Mouse (Mus musculus) testis, adult 2 months (tissue): ENCODE data around the gene Olfr1019. TPM values are rescaled to one million over a fixed set of nuclear protein-coding genes. Genes with fewer than 3 reads are reported as not detected.

ENCODE experiments used
- H3K27ac ChIP-seq: fragments of 200-500 bp; 2 replicates; pipeline ENCODE4 v1.5.1; 2012; ENCODE audit warnings: low read depth, low read length; ENCODE audit not compliant: control insufficient read depth, insufficient read depth
- H3K27me3 ChIP-seq: fragments of 200-500 bp; 2 replicates; pipeline ENCODE4 v1.6.1; 2012; ENCODE audit warnings: mild to moderate bottlenecking, low read length, moderate library complexity; ENCODE audit not compliant: control insufficient read depth, insufficient read depth
- H3K36me3 ChIP-seq: fragments of 200-500 bp; 2 replicates; pipeline ENCODE4 v1.6.1; 2012; ENCODE audit warnings: mild to moderate bottlenecking, low read length; ENCODE audit not compliant: control insufficient read depth, insufficient read depth
- H3K4me1 ChIP-seq: fragments of 200-500 bp; 2 replicates; pipeline ENCODE4 v1.6.1; 2012; ENCODE audit warnings: low read length; ENCODE audit not compliant: control insufficient read depth, insufficient read depth
- H3K4me3 ChIP-seq: fragments of 200-500 bp; 2 replicates; pipeline ENCODE4 v1.5.1; 2012; ENCODE audit warnings: low read depth, mild to moderate bottlenecking, low read length, moderate library complexity, mixed read lengths; ENCODE audit not compliant: control insufficient read depth
- CTCF ChIP-seq: fragments of 200-500 bp; IDR thresholded peaks from 2 replicates; pipeline ENCODE4 v1.5.1; 2012; ENCODE audit warnings: low read depth, mild to moderate bottlenecking, inconsistent platforms, low read length, moderate library complexity; ENCODE audit not compliant: control insufficient read depth, insufficient read depth, insufficient replicate concordance
- POLR2A ChIP-seq: fragments of 200-500 bp; IDR thresholded peaks from 2 replicates; pipeline ENCODE4 v1.6.1; 2012; ENCODE audit warnings: low read depth, mild to moderate bottlenecking, inconsistent platforms, low read length, moderate library complexity; ENCODE audit not compliant: control insufficient read depth
- polyA plus RNA-seq: library from polyadenylated mRNA; depleted of rRNA; stranded (reverse); fragments of >200 nt; gene quantifications from 2 replicates; pipeline ENCODE4 v1.2.3, GENCODE M21; 2012; rRNA removed

Gene Olfr1019
- not detected in 2 replicates for polyA plus RNA-seq

DNA sequence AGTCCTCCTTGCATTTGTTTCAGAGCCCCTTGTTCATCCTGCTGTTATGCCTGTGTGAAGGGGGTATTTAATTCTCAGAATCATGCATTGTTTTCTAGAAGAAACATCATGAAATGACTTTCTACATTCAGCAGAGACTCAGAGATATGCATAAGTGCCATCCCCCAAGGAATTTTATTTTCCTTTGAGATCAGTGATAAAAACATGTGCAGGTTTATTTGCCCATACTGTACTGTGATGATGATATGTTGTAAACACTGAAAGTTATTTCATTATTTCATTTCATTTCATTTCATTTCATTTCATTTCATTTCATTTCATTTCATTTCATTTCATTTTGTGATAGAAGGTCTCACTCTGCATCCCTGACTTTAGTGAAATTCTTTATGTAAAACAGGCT, at the start of gene Olfr1019:
Olfr1019 (minus strand) TSS at position 101 of the 400 bp plus-strand sequence.
- Histone ChIP-seq H3K36me3 (no peaks in the 10 kb centered on the region), H3K27ac (no peak within 1 kb of the TSS), H3K4me3 (no peak within 1 kb of the TSS), H3K27me3 (no peaks in the 10 kb centered on the region), H3K4me1 (no peaks in the 10 kb centered on the region)
- TF ChIP-seq CTCF (no peak), POLR2A (no peak)

DNA sequence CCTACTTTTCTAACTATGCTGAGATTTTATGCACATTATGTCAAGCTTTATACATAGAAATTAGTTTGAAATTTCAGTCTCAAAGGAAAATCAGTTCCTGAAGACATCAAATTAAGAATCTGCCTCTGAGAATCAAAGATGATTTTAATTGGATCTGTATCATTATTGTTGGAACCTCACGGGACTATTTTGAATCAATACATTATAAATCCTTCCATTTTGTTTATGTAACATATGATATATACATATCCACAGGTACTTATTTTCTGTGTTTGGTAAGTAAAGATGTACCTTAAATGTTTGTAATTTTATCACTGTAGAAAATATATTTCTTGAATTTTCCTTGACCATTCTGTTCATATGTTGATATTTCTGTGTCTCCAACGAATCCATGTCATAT, 40.1 kb upstream of the Olfr1019 start, which contains the start of gene Olfr1023:
Olfr1023 (plus strand) TSS at position 301 of the 400 bp plus-strand sequence.
- no peak for TF ChIP-seq CTCF
- TF ChIP-seq POLR2A = no peak
- Histone ChIP-seq H3K36me3 (no peaks in the 10 kb centered on the region), H3K4me1 (no peaks in the 10 kb centered on the region), H3K27ac (no peak within 1 kb of the TSS), H3K4me3 (no peak within 1 kb of the TSS), H3K27me3 (no peaks in the 10 kb centered on the region)

DNA sequence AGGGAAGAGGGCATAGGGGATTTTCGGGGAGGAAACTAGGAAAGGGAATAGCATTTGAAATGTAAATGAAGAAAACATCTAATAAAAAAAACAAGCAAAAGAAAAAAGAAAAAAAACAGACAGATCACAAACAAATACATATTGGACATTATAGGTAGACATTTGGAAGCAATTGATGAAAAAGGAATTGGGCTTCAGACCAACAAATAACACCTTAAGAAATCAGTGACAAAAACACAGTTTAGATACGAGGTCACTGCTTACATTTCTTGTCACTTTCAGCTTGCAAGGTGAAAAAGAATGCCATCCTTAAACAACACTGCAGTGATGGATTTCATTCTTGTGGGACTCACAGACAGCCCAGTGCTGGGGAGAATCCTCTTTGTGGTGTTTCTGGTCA, 23.0 kb upstream of the Olfr1019 start, which contains the start of gene Olfr1022:
Olfr1022 (plus strand) TSS at position 301 of the 400 bp plus-strand sequence.
- TF ChIP-seq POLR2A (no peak), CTCF (no peak)
- Histone ChIP-seq H3K4me1 (no peaks in the 10 kb centered on the region), H3K27me3 (no peaks in the 10 kb centered on the region), H3K27ac (no peak within 1 kb of the TSS), H3K4me3 (no peak within 1 kb of the TSS), H3K36me3 (no peaks in the 10 kb centered on the region)

DNA sequence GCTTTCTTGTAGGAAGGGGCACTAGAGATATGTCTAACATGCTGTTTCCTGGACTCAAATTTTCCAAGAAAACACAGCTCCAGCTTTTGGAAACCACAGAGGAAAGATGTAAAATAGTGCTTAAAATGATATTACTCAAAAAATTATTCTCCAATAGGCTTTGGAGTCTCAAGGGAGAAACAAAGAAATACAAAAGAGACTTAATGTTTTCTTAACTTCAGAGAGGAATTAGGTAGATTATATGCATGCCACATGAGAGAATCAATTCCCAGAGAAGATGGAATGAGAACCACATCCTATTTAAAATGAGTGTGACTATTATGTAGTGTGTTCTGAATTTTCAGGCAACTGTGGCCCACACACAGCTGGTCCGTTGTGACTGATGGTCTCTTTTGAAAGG, 1.4 kb upstream of the Olfr1019 start, which contains the start of gene Olfr1020:
Olfr1020 (plus strand) TSS at position 301 of the 400 bp plus-strand sequence.
- Histone ChIP-seq H3K27me3 (no peaks in the 10 kb centered on the region), H3K4me3 (no peak within 1 kb of the TSS), H3K4me1 (no peaks in the 10 kb centered on the region), H3K27ac (no peak within 1 kb of the TSS), H3K36me3 (no peaks in the 10 kb centered on the region)
- TF ChIP-seq POLR2A (no peak), CTCF (no peak)

DNA sequence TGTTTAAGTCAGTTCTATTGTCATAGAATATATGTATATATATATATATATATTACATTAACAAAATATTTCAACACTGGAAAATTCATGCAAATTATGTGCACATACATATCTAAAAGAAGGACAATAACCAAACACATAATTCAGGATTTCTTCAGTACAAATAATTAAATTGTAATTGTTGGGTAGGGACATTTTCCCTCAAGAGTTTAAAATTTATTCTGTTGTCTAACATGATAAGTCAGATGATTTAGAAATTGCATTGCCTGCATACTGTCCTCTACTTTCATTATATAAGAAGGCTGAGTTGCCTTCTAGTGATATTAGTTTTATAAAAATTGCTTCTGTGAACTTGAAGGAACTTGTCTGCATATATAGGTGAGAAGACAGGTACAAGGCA, 27.1 kb downstream of the Olfr1019 start, which contains the start of gene Olfr1018:
Olfr1018 (plus strand) TSS at position 301 of the 400 bp plus-strand sequence.
- H3K36me3 ChIP-seq = no peaks in the 10 kb centered on the region
- no peak within 1 kb of the TSS for H3K4me3 ChIP-seq
- no peaks in the 10 kb centered on the region for H3K4me1 ChIP-seq
- H3K27ac ChIP-seq = no peak within 1 kb of the TSS
- no peak for TF ChIP-seq POLR2A
- no peak for TF ChIP-seq CTCF
- no peaks in the 10 kb centered on the region for H3K27me3 ChIP-seq

DNA sequence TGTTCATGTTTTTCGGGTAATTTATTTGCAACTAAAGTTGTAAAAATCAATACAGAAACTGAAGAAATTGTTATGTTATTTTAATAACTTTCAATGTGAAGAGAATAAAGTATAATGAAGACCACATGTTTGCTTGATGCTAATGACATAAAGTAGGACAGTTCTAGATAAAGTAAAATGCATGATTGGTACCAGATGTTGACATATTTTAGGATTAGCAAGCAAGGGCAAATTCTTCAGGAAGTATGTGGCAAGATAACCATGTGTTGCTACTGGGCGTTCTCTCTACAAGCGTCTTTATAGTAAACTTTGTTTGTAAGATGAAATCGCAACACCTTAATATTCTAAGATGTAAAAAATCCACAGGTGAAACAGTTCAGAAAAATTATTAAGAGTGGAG, 40.8 kb downstream of the Olfr1019 start:
- no peaks in the 10 kb centered on the region for H3K4me1 ChIP-seq
- no peaks in the 10 kb centered on the region for H3K27me3 ChIP-seq
- H3K27ac ChIP-seq = no peak overlapping the region
- TF ChIP-seq CTCF = no peak
- no peak for TF ChIP-seq POLR2A
- H3K36me3 ChIP-seq = no peaks in the 10 kb centered on the region
- H3K4me3 ChIP-seq = no peak overlapping the region

DNA sequence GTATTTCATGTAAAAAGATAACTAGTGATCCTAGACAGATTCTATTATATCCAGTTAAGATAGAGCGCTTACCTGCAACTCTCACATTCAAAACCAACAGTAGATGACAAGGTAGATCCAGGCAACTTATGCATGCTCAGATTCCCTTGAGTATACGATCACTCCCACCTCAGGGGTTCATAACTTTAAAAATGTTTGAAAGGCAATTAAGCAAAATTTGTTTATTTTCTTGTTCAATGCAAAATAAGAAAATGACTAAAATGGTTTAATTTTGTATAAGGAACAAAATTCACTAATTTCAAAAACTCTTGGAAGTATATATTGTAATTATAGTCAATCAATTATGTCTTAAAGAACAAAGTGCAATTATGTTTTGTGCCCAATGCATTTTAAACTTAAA, 42.8 kb downstream of the Olfr1019 start, which contains the start of gene Olfr1016:
Olfr1016 (minus strand) TSS at position 101 of the 400 bp plus-strand sequence.
- no peaks in the 10 kb centered on the region for H3K36me3 ChIP-seq
- no peak within 1 kb of the TSS for H3K27ac ChIP-seq
- no peaks in the 10 kb centered on the region for H3K27me3 ChIP-seq
- H3K4me3 ChIP-seq = no peak within 1 kb of the TSS
- TF ChIP-seq CTCF = no peak
- no peak for TF ChIP-seq POLR2A
- H3K4me1 ChIP-seq = no peaks in the 10 kb centered on the region
